Mouse (Mus musculus): ENCODE data around the gene Rbfox2.

DNA sequence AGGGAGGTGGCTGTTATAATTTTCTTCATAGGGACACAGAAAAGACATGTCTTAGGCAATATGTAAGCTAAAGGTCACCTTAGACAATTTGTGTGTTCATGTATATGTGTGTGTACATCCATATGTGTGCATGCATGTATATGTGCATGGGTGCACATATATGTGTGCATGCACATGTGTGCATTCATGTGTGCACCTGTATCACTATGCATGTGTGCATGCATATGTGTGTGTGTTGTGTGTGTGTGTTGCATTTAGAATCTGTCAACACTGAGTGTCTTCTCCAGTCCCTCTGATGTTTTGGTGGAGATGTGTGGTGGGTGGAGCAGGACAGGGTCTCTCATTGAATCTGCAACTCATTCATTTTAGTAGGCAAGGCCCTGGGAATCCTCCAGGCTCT lies 244.1 kb downstream of the Rbfox2 start:
- TF ChIP-seq CTCF (conservative IDR thresholded peaks at IDR 0.05; ENCODE audit: low read length) (no peak), POU5F1 (IDR thresholded peaks at IDR 0.05; ENCODE audit: borderline replicate concordance, low read length) (no peak), NANOG (IDR thresholded peaks at IDR 0.05; ENCODE audit: borderline replicate concordance, low read length) (no peak)

Data from E14TG2a.4 (cell line).